Mouse (Mus musculus) inflammation-experienced regulatory T-cells, adult 6 months (primary cell): ENCODE data around the gene Tinf2. TPM values are rescaled to one million over a fixed set of nuclear protein-coding genes. Genes with fewer than 3 reads are reported as not detected.
A peak's percentile ranks its signal among the peaks of the same experiment; 100 is the strongest.

ENCODE experiments used
- ATAC-seq: one replicate; pipeline ENCODE4 v1.8.0; 2017
- polyA plus RNA-seq, 3 experiments: library from polyadenylated mRNA; unstranded; fragments of 100-300 nt; shearing (Covaris generic); gene quantifications; one replicate each; pipeline ENCODE4 v1.2.1; 2017

Tinf2 gene
- polyA plus RNA-seq, 3 experiments from 2014 or later = 26.4 to 30.7 (median 30.2) TPM

DNA sequence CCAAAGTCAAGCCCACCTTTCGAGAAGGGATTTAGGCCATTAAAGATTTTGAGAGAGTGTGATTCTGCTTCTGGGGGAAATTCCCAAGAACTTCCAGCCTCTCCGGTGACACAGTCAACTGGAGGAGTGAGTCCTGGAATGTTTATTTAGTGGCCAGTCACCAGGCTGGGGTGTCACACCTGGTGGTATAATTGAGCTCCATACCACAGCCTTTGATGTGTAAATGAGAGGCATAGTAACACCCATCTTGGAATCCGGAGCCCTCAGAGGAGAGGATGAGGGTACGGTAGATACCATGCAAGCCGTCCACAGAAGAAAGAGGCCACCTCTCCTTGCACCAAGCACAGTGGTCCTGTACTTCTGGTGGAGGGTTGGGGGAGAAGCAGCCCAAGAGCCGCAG lies 21.1 kb upstream of the Tinf2 start:
- no peak for ATAC-seq

DNA sequence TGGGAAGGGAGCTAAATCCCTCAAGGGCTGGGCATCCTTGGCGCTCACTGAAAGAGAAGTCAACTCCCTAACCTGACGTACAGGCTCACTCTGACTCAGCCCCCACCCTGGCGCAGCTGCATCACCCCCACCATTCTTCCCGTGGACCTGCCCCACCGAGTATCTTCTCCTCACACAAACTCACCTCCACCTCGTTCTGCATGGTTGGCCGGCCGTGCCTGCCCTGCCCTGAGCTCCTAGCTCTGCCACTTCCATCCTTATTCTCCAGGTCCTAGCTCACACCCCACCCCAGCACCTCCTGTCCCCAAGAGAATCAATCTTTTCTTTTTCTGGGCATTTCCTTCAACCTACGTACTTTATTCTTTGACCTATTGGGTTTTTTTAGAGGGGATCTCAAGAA lies 19.5 kb upstream of the Tinf2 start:
- ATAC-seq = no peak

DNA sequence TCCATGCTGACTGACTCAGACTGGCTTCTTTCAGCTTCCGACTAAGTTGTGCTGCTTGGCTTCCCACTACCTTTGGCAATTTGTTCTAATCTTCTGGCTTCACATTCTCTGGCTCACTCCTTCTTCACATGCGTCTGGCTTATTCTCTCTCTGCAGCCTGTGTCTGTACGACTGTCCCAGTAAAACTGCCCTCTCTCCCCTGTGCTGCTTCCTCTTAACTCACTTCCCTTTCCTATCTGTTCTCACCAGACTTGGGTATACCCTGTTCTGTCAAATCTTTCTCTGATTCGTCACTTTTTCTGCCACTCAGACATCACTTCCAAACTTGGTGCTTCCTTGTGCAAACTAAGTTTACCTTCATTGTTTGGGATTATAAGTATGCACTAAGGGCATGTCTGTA lies 15.6 kb upstream of the Tinf2 start:
- ATAC-seq = no peak

DNA sequence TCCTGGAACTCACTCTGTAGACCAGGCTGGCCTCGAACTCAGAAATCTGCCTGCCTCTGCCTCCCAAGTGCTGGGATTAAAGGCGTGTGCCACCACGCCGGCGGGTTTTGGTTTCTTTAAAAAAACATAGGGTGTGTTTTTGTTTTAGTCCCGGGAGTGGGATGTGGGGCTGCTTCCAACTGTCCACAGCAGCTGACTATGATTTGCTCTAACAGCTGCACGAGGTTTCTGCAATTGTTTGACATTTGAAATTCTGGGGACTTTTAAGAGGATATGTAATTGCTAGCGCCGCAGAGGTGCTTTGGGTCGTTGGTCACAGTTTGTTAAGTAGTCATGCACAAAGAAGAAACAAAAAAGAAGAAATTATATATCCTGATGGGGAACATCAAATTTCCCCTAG lies 7.8 kb upstream of the Tinf2 start:
- no peak for ATAC-seq

DNA sequence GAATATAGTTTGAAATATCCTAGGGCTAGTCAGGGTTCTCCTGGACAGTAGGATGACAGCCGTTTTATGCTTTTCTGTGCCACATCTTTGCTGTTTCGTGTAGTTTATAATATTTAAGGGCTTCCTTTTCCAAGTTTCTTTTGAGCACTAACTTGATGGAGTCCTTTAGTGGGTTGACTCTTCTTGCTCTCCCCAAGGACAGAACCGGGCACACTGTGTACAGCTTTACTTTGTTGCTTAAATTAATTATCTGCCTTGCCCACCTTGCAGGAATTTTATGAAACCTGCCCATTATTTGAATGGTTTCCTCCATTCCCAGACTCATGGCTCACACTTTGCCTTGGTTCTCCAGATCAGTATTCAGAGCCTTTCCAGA lies 486 bp upstream of the Tinf2 start:
- ATAC-seq = no peak

DNA sequence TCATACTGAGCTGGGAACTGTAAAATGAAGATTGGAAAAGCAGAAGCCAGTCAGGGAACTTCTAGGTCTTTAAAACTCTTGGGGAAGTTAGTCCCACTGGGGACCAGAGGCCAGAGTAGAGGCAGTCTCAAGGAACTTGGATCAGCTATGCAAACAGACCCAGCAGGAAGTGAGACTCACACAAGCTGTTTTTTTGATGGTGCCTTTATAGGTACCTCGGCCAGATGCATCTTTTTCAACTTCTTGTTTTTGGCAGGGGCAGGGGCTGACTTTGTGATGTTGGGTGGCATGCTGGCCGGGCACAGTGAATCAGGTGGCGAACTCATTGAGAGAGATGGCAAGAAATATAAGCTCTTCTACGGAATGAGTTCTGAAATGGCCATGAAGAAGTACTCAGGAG lies 4.0 kb downstream of the Tinf2 start:
- ATAC-seq = no peak

DNA sequence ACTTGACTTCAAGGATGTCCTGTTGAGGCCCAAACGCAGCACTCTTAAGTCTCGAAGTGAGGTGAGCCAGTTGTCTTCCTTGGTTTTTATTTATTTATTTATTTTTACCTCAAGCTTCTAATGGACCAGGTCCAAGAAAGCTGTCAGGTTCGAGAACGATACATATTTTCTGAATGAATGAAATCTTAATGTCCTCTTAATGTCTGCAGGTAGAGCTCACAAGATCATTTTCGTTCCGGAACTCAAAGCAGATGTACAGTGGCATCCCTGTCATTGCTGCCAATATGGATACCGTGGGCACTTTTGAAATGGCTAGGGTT lies 8.9 kb downstream of the Tinf2 start:
- no peak for ATAC-seq

DNA sequence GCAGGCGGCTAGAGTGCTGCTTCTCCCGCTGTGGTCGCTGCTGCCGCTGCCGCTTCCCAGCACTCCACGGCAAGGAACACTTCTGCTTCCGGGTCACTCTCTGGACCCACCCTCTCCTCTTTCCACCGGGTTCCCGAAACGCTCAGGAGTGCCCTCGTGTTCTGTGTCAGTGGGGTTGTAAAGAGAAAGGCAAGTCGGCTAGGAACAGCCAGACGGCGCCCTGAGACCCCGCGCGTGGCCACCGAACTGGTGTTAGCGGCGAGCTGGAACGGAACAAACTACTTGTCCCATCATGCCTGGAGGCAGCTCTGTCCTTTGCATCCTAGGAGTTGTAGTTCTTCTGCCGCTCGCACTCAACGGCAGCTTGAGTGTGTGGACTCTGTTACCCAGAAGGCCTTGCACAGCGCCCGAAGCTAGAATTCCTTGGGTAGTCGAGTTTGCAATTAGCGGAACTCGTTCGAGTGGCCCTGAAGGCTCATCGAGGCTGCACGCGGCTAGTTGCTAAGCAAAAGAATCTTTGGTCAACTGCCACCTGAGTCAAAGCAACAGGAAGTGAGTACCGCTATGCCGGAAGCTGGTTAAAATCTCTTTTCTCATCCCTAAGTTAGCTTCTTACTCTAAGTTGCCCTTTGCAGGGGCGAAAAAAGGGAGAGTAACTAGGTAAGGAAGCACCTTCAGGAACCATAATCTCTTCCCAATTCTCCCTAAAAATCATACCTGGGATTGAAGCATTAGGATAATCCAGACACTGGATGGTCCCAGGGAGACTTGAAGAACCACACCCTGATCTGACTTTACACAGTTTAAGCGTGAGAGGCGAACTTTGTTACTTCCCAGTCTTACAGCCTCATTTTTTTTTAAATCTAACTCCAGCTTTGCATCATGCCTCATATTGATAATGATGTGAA lies 9.5 kb downstream of the Tinf2 start, which contains the start of the genes Gmpr2 and Nedd8:
TSS of gene Gmpr2 (plus strand) at position 109 of the 908 bp plus-strand sequence.
TSS of gene Nedd8 (minus strand) at position 292 of the 908 bp plus-strand sequence.
- peak; percentile 98 for ATAC-seq

DNA sequence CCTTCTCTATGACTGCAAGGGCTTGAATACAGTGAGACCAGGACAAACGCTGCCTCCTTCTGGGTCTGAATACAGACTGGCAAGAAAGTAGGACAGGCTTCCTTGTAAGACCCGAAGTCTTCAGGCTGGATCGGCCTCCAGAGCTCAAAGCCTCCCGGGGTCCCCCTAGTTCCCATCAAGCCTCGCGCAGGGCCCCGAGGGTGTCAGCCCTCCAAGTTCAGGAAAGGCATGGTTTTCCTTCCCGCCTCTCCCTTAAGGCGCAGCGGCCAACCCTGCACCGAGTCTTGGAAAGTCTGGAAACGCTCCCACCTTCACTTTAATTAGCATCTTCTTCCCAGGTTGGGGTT lies 10.2 kb downstream of the Tinf2 start:
- ATAC-seq = peak; percentile 3

DNA sequence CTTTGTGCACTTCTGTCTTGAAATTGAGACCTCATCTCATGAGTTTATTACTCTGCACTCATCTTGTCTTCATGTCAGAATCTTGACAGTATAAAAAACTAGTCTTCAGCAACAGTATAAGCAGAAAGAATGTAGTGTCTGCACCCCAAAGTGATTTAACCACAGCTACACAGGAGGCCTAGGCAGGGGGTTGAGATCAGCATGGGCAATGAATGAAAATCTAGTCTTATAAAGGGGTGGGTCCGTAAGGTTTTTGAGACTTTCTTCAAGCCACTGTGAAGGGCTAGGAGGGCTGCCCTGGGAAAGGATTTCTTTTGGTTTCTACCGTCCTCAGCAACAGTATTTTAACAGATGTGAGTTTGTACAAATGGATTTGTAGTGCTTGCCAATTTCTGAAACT lies 21.0 kb downstream of the Tinf2 start:
- ATAC-seq = no peak

DNA sequence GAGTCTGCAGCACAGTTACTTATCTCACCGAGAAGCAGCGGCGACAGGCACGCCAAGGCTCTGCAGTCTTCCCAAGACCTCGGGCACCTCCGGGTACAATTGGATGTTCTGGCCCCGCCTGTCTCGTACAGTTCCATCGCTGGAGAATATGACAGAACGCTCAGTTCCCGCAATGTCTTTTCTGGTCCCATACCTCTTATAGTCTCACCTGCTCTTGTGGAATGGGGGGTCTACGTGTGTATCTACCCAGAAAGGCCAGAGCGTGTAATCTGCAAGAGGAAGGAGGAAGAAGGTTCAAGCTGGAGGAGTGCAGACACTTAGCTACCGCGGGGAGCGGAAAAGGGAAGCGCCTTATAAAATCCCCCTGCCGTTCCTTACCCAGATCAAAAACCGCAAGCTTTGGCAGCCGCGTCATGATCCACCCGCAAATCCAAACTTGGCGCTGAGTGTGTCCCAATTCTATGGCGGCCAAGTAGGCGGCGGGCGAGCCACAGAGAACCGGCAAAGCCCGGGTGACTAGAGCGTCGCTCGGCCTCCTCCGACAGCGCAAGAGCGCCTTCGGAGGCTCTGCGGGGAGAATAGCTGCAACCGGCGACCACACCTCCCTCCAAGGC lies 21.6 kb downstream of the Tinf2 start, which contains the start of gene Mdp1:
TSS of gene Mdp1 (minus strand) at position 549 of the 614 bp plus-strand sequence.
- peak; percentile 96 for ATAC-seq

DNA sequence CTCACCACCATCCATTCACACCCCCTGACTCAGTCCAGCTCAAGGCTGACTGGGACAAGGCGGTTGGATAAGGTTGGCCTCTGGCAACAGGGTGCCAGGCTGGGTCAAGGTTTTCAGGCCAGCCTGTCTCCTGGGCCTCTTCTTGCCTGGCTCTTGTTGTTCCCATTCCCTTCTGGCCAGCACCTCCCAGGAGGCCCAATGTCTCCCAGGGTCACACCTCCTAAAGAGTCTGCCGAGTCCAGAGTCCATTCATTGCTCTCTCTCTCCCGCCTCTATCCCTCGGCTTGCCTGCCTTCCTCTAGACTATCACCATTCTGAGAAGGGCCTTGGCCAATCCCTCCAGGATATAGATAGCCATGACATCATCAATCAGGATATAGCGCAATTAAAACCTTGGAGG lies 23.6 kb downstream of the Tinf2 start:
- no peak for ATAC-seq

DNA sequence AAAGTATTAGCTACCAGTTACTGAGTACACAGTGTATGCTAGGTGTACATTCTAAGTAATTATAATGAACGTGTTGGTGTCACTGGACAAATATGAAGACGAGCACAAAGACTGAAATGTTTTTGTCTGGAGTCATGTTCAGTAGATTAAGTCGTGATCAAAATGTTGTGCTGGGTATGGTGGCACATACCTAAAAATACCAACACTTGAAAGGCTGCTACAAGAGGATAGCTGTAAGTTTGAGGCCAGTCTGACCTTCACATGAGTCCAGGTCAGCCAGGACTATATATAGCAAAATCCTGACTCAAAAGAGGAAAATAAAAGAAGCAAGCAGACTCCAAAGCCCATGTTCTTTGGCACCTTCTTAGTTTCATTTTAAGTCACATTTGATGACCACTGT lies 24.7 kb downstream of the Tinf2 start:
- ATAC-seq = no peak

DNA sequence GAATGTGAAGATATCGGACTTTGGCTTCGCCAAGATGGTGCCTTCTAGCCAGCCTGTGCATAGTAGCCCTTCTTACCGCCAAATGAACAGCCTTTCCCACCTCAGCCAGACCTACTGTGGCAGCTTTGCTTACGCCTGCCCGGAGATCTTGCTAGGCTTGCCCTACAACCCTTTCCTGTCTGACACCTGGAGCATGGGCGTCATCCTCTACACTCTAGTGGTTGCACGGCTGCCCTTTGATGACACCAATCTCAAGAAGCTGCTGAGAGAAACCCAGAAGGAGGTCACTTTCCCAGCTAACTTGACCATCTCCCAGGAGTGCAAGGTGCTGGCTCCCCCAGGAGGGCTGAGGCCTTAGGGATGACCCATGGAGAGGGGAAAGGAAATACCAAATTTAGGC lies 30.1 kb downstream of the Tinf2 start:
- ATAC-seq = no peak

DNA sequence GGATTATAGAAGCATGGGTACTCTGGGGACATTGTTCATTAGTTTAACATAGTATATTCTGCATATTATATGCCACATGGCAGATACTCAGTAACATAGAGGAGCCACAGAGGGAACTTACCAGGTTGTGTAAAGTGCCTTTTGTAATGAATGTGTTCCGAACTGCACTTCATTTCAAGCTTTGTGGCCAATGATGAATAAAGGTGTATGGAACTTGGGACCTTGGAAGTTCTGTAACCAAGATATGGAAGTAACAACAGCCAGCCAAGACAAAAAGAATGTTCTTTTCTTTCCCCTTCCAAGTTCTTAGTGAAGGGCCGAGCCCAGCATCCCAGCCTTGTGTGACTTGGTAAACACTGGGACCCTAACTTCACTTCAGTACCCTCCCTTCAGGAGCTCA lies 31.7 kb downstream of the Tinf2 start, which contains the start of gene Tssk4:
TSS of gene Tssk4 (plus strand) at position 301 of the 400 bp plus-strand sequence.
- ATAC-seq = no peak

DNA sequence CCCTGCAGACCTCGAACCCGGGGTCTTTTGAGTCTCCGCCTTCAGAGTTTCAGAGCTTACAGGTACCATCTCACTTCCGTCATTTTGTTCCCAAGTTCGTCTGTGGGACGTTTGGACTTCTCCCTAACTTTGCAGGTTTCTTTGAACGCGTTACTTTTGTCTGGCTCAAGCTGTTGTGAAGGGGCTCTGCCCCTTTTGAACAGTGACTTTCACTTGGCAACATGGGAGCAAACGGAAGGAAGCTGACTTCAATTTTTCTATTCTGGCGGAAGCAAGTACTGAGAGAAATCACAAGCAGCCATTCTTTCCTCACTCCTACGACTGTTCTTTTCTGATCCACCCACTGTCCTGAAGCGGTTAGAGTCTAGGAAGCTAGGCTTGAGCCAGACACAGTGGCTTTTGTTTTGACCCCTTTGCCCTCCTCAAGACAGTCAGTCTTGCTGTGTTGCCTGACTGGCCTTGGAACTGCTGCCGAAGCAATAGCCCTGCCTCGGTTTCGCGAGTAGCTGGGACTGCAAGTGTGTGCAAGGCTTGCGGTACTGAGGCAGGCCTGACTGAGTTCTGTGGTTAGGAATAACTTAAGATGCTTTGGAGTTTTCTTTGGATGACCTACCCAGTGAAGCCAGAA lies 37.2 kb downstream of the Tinf2 start:
- ATAC-seq = peak; percentile 38

DNA sequence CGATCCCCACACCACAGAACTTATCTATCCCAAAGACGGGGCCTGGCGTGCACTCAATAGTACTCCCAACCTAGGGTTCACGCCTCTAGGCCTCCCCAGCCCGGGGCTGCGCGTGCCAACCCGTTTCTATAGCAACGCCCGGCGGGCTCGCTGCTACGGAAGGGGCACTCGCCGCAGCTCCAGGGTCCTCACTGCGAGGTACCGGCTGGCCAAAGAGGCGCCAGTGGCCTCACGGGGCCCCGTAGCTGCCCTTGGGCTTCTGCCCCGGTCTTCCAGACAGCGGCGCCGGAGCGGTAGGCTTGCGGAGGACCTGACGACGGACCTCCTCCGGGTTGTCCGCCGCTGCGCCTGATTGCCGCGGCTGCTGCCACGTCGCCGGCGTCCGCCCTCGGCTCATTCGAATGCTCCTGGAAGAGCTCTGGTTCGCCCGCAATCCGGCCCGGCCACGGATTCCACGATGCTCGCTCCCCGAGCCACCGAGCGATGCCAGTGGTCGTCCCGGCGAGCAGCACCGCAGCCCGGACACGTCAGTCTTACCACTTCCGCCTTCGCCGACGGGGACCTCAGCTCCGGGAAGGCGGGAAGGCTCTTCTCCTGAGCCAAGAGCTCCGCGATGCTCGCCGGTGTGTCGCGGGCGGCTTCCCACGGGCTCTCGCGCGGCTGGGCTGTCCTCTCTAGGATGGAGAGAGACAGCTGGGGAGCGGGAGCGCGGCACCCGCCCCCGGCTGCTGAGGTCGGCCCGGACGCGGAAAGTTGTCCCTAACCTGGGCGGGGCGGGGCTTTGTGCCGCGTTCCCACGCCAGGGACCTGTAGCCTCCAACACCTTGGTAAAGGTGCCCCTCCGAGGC lies 38.3 kb downstream of the Tinf2 start, which contains the start of gene Tm9sf1:
TSS of gene Tm9sf1 (minus strand) at position 747 of the 848 bp plus-strand sequence.
- ATAC-seq = peak; percentile 73

DNA sequence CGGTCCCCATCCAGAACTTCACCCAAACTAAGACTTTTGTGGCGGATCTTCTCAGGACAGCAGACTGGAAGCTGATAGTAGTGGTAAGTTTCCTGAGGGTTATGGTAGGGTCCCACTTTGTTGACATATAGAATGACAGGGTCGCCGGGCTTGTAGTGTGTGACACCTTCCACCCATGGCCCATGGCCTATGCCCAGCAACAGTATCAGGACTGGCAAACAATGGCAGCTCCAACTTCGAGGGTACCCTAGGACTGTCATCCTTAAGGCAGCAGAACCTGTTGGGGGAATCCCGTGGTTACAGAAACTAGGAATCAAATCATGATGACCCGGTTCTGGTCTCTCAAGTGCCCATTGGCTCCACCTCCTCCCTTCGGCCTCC lies 39.0 kb downstream of the Tinf2 start:
- ATAC-seq = no peak

DNA sequence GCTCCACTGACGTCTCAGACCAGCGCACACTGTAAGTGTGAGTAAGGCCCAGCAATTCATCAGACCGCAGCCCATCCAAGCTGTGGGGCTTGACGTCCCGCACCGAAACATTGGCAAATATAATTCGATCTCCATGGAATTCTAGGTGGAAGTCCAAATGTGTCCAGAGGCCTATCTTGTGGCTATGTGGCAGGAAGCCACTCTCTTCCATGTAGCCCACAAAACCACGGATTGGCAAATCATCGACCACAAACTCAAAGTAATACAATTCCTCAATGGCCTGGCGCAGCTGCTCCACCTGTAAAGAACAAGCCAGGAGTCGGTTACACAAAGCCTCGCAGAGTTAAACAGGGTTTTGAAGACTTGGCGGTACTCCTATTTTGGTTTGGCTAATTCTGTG lies 40.3 kb downstream of the Tinf2 start:
- ATAC-seq = no peak

DNA sequence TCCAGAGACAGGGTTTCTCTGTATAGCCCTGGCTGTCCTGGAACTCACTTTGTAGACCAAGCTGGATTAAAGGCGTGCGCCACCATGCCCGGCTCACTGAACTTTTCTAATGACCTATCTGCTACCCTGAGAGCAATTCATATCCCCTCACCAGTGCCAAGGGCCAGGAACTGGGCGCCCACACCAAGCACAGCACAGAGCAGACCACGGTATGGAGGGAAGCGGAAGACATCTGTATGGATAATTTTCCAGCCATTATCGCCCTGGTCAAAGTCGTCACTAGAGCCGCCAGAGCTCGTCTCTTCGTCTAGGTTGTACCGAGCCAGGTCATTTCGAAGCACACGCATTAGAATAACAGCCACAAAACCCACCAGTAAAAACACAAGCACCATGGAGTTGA lies 40.8 kb downstream of the Tinf2 start:
- ATAC-seq = no peak

DNA sequence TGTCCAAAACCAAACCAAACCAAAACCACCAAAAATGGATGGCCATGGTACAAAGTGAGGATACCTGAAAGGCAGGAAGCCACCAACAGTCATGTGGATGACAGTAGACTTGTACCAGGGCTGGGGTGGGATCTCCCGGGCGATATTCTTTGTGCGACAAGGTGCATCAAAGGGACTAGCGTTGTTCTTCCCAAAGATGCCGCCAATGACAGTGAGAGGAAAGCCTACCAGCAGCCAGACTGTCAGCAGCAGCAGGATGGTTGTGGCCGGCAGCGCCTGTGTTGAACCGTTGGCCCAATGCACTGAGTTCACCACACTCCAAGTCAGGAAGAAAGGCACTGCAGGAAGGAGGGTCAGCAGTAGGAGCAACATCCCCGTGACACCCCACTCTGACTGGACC lies 43.8 kb downstream of the Tinf2 start, which contains the start of gene Gm49378:
TSS of gene Gm49378 (minus strand) at position 101 of the 400 bp plus-strand sequence.
- ATAC-seq = no peak

DNA sequence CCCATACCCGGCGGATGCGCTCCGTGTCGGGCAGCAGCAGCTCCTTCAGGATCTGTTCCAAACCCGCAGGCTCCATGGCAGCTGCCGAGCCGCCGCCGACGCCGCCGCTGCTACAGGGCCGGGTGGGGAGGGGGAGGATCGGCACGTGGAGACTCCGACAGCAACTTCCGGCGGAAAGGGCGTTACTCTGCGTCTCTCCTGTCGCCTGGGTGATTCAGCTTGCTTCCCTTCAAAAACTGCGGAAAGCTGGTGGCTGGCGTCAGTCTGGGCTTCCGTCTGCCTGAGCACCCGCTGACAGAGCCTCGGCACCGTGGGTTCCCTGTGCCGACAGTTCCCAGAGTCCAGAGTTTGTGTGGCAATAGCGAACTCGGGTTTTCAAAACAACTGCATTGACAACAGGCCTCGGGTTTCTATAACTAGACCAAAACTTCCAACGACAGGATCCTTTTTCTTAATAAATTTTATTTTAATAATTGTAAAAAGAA lies 46.1 kb downstream of the Tinf2 start, which contains the start of gene Ipo4:
TSS of gene Ipo4 (minus strand) at position 435 of the 485 bp plus-strand sequence.
- peak; percentile 99 for ATAC-seq
